Mouse (Mus musculus): ENCODE measurements around the gene Rpl36a-ps1. TPM values are rescaled to one million over a fixed set of nuclear protein-coding genes. Genes with fewer than 3 reads are reported as not detected.

Gene Rpl36a-ps1
- polyA plus RNA-seq, 1 experiment from 2014 or later, result 2.2 TPM

Other genes with a start within 250 kb of the Rpl36a-ps1 start
- gene Mzt1, start 51.8 kb upstream of the Rpl36a-ps1 start, polyA plus RNA-seq (2016; fragmentation: Nextera tagmentation; extraction: Ambion mirVana), result 142 and 143 TPM in 2 replicates
- gene Bora, start 51.9 kb upstream of the Rpl36a-ps1 start, polyA plus RNA-seq (2016; fragmentation: Nextera tagmentation; extraction: Ambion mirVana), result 68.0 and 77.7 TPM in 2 replicates
- gene Pibf1, start 105.1 kb upstream of the Rpl36a-ps1 start, polyA plus RNA-seq (2016; fragmentation: Nextera tagmentation; extraction: Ambion mirVana), result 24.1 and 24.7 TPM in 2 replicates
- 43.9 and 47.6 TPM in 2 replicates for gene Dis3, start 105.5 kb upstream of the Rpl36a-ps1 start, polyA plus RNA-seq (2016; fragmentation: Nextera tagmentation; extraction: Ambion mirVana)

Measured in forebrain, embryonic 12.5 days (tissue).